Mouse (Mus musculus) ES-E14 (cell line): ENCODE measurements around the gene Dcaf12.

Experiments used
- CHD2 ChIP-seq: IDR thresholded peaks from 2 replicates; pipeline ENCODE4 v1.6.1; 2014; ENCODE audit warnings: mild to moderate bottlenecking, low read depth, low read length, inconsistent platforms
- HCFC1 ChIP-seq: IDR thresholded peaks from 2 replicates; pipeline ENCODE4 v1.6.1; 2012; ENCODE audit warnings: low read length, inconsistent platforms, borderline replicate concordance; ENCODE audit not compliant: insufficient read depth
- MAFK ChIP-seq: IDR thresholded peaks from 2 replicates; pipeline ENCODE4 v1.6.1; 2014; ENCODE audit warnings: mild to moderate bottlenecking, low read depth, low read length, inconsistent platforms; ENCODE audit not compliant: insufficient read depth
- ZC3H11A ChIP-seq: IDR thresholded peaks from 2 replicates; pipeline ENCODE4 v1.6.1; 2012; ENCODE audit warnings: low read depth, mild to moderate bottlenecking, inconsistent platforms, low read length, borderline replicate concordance

- TF ChIP-seq HCFC1 (no peak), ZC3H11A (no peak), CHD2 (no peak), MAFK (no peak)
Observed at GRCm38 (mm10) chr4:41315173-41315572, 484 bp upstream of the Dcaf12 start.
